Mouse (Mus musculus): ENCODE results near the gene Traf3ip1.

GRCm38 (mm10) chr1:91486165-91486564 lies 8.3 kb upstream of the Traf3ip1 start:
- no peak for TF ChIP-seq USF1 (IDR thresholded peaks at IDR 0.05; ENCODE audit: low read depth, low read length)
- TF ChIP-seq EP300 (IDR thresholded peaks at IDR 0.05; ENCODE audit: low read depth in 1 of 2, low read length in 2 of 2): no peak
- TF ChIP-seq CTCF (IDR thresholded peaks at IDR 0.05 in 2 of 3, conservative IDR thresholded peaks at IDR 0.05 in 1 of 3; ENCODE audit: control insufficient read depth in 1 of 3, insufficient read depth in 1 of 3, low read depth in 2 of 3, low read length in 3 of 3, poor library complexity in 1 of 3, severe bottlenecking in 1 of 3): peak in 2 of 3 experiments; percentile 10 to 20; a peak in 1 of 6 replicates
- TF ChIP-seq TAL1 (IDR thresholded peaks at IDR 0.05; ENCODE audit: low read length): no peak
- no peak for TF ChIP-seq MAX (IDR thresholded peaks at IDR 0.05; ENCODE audit: low read length)
- no peak for TF ChIP-seq SMC3 (IDR thresholded peaks at IDR 0.05; ENCODE audit: low read depth, low read length)
- TF ChIP-seq POLR2A (IDR thresholded peaks at IDR 0.05; ENCODE audit: control insufficient read depth in 1 of 2, insufficient read depth in 1 of 2, low read depth in 1 of 2, low read length in 2 of 2, poor library complexity in 1 of 2): no peak
- TF ChIP-seq GATA1 (IDR thresholded peaks at IDR 0.05; ENCODE audit: low read depth, low read length): no peak
- no peak for TF ChIP-seq TBP (IDR thresholded peaks at IDR 0.05; ENCODE audit: low read depth, low read length)
- no peak for TF ChIP-seq KAT2A (conservative IDR thresholded peaks at IDR 0.05; ENCODE audit: low read depth, low read length)
- no peak for TF ChIP-seq CHD2 (IDR thresholded peaks at IDR 0.05; ENCODE audit: low read length)
- no peak for TF ChIP-seq SIN3A (IDR thresholded peaks at IDR 0.05; ENCODE audit: low read length)

Data from MEL (cell line).